Mouse (Mus musculus): ENCODE data around the gene Npff.

GRCm38 (mm10) chr15:102512010-102512409 is 12.7 kb downstream of the Npff start:
- TF ChIP-seq CTCF (IDR thresholded peaks at IDR 0.05 in 2 of 3, conservative IDR thresholded peaks at IDR 0.05 in 1 of 3; ENCODE audit: control insufficient read depth in 1 of 3, insufficient read depth in 1 of 3, low read depth in 2 of 3, low read length in 3 of 3, poor library complexity in 1 of 3, severe bottlenecking in 1 of 3): no peak
- TF ChIP-seq USF1 (IDR thresholded peaks at IDR 0.05; ENCODE audit: low read depth, low read length): no peak
- no peak for TF ChIP-seq SMC3 (IDR thresholded peaks at IDR 0.05; ENCODE audit: low read depth, low read length)
- no peak for TF ChIP-seq POLR2AphosphoS2 (IDR thresholded peaks at IDR 0.05; ENCODE audit: low read length)
- TF ChIP-seq EP300 (IDR thresholded peaks at IDR 0.05; ENCODE audit: low read depth in 1 of 2, low read length in 2 of 2): no peak
- no peak for TF ChIP-seq ZNF384 (IDR thresholded peaks at IDR 0.05; ENCODE audit: low read depth, low read length)
- TF ChIP-seq POLR2AphosphoS5 (IDR thresholded peaks at IDR 0.05; ENCODE audit: borderline replicate concordance, low read depth, low read length): no peak
- no peak for TF ChIP-seq POLR2A (IDR thresholded peaks at IDR 0.05; ENCODE audit: control insufficient read depth in 1 of 2, insufficient read depth in 1 of 2, low read depth in 1 of 2, low read length in 2 of 2, poor library complexity in 1 of 2)
- no peak for TF ChIP-seq TAL1 (IDR thresholded peaks at IDR 0.05; ENCODE audit: low read length)
- TF ChIP-seq MAFK (IDR thresholded peaks at IDR 0.05; ENCODE audit: borderline replicate concordance, low read depth, low read length): no peak
- no peak for TF ChIP-seq ZKSCAN1 (IDR thresholded peaks at IDR 0.05; ENCODE audit: low read depth, low read length)
- TF ChIP-seq ELF1 (IDR thresholded peaks at IDR 0.05; ENCODE audit: low read depth, low read length): no peak
- no peak for TF ChIP-seq GATA1 (IDR thresholded peaks at IDR 0.05; ENCODE audit: low read depth, low read length)

Measured in MEL (cell line).